Mouse (Mus musculus): Measurements from ENCODE around the gene Cul7.

Gene Cul7

DNA sequence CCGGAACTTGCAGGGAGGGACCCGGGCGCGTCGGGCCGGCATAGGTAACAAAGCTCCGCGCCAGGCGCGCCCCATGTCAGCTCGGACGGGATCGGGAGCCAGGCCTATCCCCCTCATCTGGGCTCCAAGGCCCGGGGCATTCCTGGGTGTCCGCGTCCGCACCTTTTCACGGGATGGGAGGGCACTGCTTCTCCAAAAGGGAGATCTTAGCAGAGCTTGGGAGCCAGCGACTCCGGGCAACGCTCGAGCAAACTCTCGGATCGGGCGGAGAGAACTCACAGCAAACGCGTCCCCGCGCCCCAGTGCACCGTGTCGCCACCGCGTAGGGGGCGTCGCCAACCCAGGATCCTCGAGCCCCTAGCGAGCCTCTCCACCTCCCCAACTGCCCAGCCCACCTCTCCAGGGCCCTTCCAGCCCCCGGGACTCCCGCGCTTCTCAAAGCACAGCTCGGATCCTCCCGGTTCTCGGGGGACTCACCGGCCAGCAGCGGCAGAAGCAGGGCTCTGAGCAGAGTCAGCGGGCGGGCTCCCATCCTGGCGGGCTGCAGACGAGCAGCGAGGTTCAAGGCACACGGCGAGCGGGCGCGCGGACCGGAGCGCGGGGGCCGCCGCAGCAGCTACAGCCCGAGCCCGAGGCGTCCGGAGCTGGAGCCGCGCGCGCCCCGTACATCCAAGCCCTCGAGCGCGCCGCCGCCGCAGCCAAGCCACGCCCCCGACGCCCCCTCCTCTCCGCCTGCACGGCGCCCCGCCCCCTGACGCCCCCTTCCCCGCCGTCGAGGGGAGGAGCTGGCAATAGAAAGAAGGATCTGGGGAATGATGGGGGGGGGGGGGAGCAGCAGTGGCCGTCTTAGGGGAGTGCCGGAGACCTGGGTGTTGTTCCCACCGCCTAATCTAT, 21.1 kb upstream of the Cul7 start, which contains the start of gene Ptk7:
Ptk7 (minus strand) TSS at position 714 of the 894 bp plus-strand sequence.
- in situ Hi-C loops (cut with MboI, MseI) = no loop called here

- in situ Hi-C loops (cut with MboI, MseI) = no loop called here
These were observed 20.3 kb upstream of the Cul7 start for GRCm38 (mm10) chr17:46629685-46630441.

GRCm38 (mm10) chr17:46636831-46637523, 13.2 kb upstream of the Cul7 start:
- in situ Hi-C loops (cut with MboI, MseI) = no loop called here

DNA sequence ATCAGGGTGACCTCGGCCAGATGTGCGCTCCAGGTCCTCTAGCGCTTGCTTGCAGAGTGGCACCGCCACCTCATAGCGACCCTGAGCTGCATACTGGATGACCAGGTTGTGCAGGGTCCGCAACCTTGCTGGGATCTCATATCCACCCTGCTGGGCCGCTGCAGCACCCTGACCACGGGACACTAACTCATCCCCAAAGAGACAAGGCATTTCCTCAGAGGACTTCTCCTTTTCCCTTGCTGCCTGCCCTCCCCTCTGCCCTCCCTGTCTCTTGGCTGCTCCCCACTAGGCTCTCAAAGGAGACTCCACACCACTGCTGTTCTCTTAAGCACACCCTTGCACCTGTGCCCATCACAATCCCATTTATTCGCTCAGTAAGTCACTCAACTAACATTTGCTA, 10.2 kb upstream of the Cul7 start:
- in situ Hi-C loops (cut with MboI, MseI) = no loop called here

GRCm38 (mm10) chr17:46642060-46642459, 8.1 kb upstream of the Cul7 start:
- in situ Hi-C loops (cut with MboI, MseI) = no loop called here

- in situ Hi-C loops (cut with MboI, MseI) = no loop called here
These were observed 5.9 kb upstream of the Cul7 start for GRCm38 (mm10) chr17:46644152-46644805.

- in situ Hi-C loops (cut with MboI, MseI) = no loop called here
These were observed 5.1 kb upstream of the Cul7 start for GRCm38 (mm10) chr17:46644916-46645475.

- in situ Hi-C loops (cut with MboI, MseI) = no loop called here
These were observed 4.4 kb upstream of the Cul7 start, which contains the start of the genes Klc4 and Mrpl2 for GRCm38 (mm10) chr17:46645561-46646321. TSS of gene Klc4 (minus strand) at chr17:46646022. TSS of gene Mrpl2 (plus strand) at chr17:46646229.

GRCm38 (mm10) chr17:46646322-46646662, 3.8 kb upstream of the Cul7 start:
- in situ Hi-C loops (cut with MboI, MseI) = no loop called here

DNA sequence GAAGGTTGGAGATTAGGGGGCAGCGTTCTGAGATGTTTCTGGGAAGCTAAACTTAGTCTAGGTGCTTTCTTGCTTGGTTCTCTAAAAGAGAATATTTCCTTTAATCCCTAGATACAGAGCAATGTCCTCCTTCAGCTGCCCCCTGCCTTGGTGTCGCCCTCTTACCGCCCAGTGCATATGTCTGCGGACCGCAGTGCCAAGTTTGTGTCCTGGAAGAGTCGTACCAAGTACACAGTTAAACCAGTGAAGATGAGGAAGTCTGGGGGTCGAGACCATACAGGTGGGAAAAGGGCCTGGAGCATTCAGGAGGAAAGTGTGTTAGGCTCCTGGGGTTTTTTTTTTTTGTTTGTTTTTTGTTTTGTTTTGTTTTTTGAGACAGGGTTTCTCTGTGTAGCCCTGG, 2.9 kb upstream of the Cul7 start:
- in situ Hi-C loops (cut with MboI, MseI) = no loop called here

DNA sequence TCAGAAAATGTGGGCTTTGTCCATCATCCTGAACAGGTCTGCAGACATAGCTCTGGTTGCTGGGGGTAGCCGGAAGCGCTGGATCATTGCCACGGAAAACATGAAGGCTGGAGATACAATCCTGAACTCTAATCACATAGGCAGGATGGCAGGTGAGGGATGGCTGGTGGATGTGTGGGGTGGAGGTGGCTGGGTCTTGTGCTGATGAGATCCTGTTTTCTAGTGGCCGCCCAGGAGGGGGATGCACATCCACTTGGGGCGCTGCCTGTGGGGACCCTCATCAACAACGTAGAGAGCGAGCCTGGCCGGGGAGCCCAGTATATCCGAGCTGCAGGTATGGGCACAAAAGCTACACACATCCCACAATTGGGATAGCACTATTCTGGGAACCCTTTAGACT, 1.7 kb upstream of the Cul7 start:
- in situ Hi-C loops (cut with MboI, MseI) = no loop called here

DNA sequence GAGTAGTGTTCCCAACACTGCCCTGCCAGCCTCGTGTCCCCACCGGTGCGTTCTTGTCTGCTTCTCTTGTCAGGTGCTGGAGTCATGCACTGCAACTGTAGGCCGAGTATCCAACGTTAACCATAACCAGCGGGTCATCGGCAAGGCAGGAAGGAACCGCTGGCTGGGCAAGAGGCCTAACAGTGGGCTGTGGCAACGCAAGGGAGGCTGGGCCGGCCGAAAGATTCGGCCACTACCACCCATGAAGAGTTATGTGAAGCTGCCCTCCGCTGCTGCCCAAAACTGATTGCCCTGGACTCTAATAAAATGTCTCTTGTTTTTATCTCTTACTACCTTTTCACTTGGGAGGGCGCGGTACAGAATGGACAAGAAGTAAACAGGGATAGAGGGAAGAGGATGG, 326 bp upstream of the Cul7 start:
- in situ Hi-C loops (cut with MboI, MseI) = no loop called here

DNA sequence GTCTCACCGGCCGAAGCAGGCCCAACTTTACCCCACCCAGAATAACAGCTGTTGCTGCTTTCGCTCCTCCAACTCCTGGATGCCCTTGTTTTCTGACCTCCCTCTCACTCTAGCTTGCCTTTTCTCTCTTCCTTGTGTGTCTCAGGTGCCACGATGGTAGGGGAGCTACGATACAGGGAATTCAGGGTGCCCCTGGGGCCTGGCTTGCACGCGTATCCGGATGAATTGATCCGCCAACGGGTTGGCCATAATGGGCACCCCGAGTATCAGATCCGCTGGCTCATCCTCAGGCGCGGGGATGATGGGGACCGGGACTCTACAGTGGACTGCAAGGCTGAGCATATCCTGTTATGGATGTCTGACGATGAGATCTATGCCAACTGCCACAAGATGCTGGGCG, 1.2 kb downstream of the Cul7 start:
- in situ Hi-C loops (cut with MboI, MseI) = no loop called here

DNA sequence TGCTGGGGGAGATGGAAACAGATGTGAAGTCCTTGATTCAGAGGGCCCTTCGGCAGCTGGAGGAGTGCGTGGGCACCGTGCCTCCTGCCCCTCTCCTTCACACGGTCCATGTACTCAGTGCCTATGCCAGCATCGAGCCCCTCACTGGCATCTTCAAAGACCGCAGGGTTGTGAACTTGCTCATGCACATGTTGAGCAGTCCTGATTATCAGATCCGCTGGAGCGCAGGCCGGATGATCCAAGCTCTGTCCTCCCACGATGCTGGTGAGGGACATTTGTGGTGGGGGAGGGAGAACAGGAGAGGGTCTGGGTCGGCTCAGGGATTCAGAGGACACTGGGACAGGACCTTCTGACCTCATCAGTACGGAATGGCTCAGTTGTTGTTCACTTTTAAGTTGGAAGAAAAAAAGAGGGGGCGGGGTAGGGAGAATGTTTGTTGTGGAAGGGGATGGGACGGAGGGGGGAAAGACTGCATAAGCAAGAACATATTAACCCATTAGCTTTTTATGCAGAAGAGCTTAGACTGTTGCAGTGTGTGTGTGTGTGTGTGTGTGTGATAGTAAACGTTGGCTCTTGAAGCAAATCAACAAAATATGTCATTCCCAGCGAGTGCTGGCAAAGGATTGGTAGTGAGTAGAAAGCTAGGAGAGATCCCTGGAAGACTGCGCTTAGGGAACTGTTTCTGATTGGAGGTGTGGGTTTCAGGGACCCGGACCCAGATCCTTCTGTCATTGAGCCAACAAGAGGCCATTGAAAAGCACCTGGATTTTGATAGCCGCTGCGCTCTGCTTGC, 1.8 kb downstream of the Cul7 start:
- in situ Hi-C loops (cut with MboI, MseI) = no loop called here

GRCm38 (mm10) chr17:46656054-46656453, 5.9 kb downstream of the Cul7 start:
- in situ Hi-C loops (cut with MboI, MseI) = no loop called here

GRCm38 (mm10) chr17:46661351-46661750, 11.2 kb downstream of the Cul7 start:
- in situ Hi-C loops (cut with MboI, MseI) = loop anchor here (5.0 kb wide), 1 partner anchor 61 kb away; no protein-coding TSS in a partner anchor

GRCm38 (mm10) chr17:46661981-46662380, 11.8 kb downstream of the Cul7 start:
- in situ Hi-C loops (cut with MboI, MseI) = loop anchor here (5.0 kb wide), 1 partner anchor 60 kb away; no protein-coding TSS in a partner anchor

DNA sequence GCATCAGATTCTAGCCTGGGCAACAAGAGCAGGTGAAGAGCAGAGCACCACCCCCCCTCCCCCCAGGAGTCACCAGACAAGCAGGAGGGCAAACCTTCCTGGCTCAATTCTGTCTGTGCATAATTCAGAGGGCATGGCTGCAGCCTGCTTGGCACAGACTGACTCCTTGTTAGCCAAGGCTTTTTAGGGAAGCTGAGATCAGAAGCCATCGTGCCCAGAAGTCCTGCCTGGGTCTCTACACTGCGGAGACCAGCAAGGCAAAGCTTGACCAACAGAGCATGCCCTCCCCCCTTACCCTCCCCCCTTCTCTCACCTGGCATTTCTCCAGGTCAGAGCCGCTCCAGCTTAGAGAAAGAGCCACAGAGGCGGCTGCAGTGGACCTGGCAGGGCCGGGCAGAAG, 12.6 kb downstream of the Cul7 start:
- in situ Hi-C loops (cut with MboI, MseI) = loop anchor here (5.0 kb wide), 1 partner anchor 60 kb away; no protein-coding TSS in a partner anchor

- in situ Hi-C loops (cut with MboI, MseI) = no loop called here
These were observed 17.6 kb downstream of the Cul7 start for GRCm38 (mm10) chr17:46667712-46668111.

Data from regulatory T cell (primary cell).